Mouse (Mus musculus) monocyte, adult 5-6 weeks (primary cell): ENCODE measurements around the gene Zfp683. TPM values are rescaled to one million over a fixed set of nuclear protein-coding genes. Genes with fewer than 3 reads are reported as not detected.

ENCODE experiments used
- total RNA-seq: library from RNA; stranded (forward); fragments of 200-1000, 200-491, 200-594 nt; gene quantifications from 3 replicates; pipeline ENCODE4 v1.2.3, GENCODE M21; 2017

Zfp683 gene
- total RNA-seq, 1 experiment from 2014 or later, result not detected

Other genes with a start within 250 kb of the Zfp683 start
- gene Rps6ka1, start 166.0 kb upstream of the Zfp683 start, total RNA-seq, result 122 to 151 TPM (median 138 TPM) in 3 replicates
- gene Hmgn2, start 85.2 kb upstream of the Zfp683 start, total RNA-seq, result 118 to 170 TPM (median 138 TPM) in 3 replicates
- 11.2 to 17.2 TPM (median 16.3 TPM) in 3 replicates for gene Dhdds, start 52.9 kb upstream of the Zfp683 start, total RNA-seq
- 0.19 TPM in 1 of 3 replicates, not detected in the others for gene Lin28a, start 35.0 kb upstream of the Zfp683 start, total RNA-seq
- gene Crybg2, start 7.0 kb downstream of the Zfp683 start, total RNA-seq, result 0.48 to 3.1 TPM (median 0.64 TPM) in 3 replicates
- 1,277 to 1,906 TPM (median 1,626 TPM) in 3 replicates for gene Cd52, start 41.2 kb downstream of the Zfp683 start, total RNA-seq
- gene Ubxn11, start 48.7 kb downstream of the Zfp683 start, total RNA-seq, result 8.5 to 13.7 TPM (median 10.6 TPM) in 3 replicates
- 320 to 400 TPM (median 328 TPM) in 3 replicates for gene Sh3bgrl3, start 75.0 kb downstream of the Zfp683 start, total RNA-seq
- gene Cep85, start 133.3 kb downstream of the Zfp683 start, total RNA-seq, result 21.6 to 36.1 TPM (median 24.2 TPM) in 3 replicates
- gene Gm7534, start 149.2 kb downstream of the Zfp683 start, total RNA-seq, result not detected in 3 replicates
- gene Catsper4, start 173.5 kb downstream of the Zfp683 start, total RNA-seq, result not detected in 3 replicates
- gene Cnksr1, start 184.6 kb downstream of the Zfp683 start, total RNA-seq, result not detected in 3 replicates
- gene E130218I03Rik, start 189.8 kb downstream of the Zfp683 start, total RNA-seq, result 1.4 TPM in 1 of 3 replicates, not detected in the others
- gene Zfp593, start 191.8 kb downstream of the Zfp683 start, total RNA-seq, result 2.8 to 8.7 TPM (median 6.0 TPM) in 3 replicates
- not detected in 3 replicates for gene Gm30191, start 193.1 kb downstream of the Zfp683 start, total RNA-seq
- gene Grrp1, start 200.3 kb downstream of the Zfp683 start, total RNA-seq, result not detected in 3 replicates
- 14.7 to 25.2 TPM (median 21.5 TPM) in 3 replicates for gene Pdik1l, start 234.1 kb downstream of the Zfp683 start, total RNA-seq